Mouse (Mus musculus) G1E (cell line): ENCODE results near the gene Hist1h4m.

Source experiments
- CTCF ChIP-seq: IDR thresholded peaks from 2 replicates; pipeline ENCODE4 v1.5.1; 2012; ENCODE audit warnings: low read depth, low read length, inconsistent platforms, mixed read lengths
- GATA2 ChIP-seq: IDR thresholded peaks from 2 replicates; pipeline ENCODE4 v1.6.1; 2012; ENCODE audit warnings: low read depth, low read length, inconsistent platforms, borderline replicate concordance
- POLR2AphosphoS5 ChIP-seq: IDR thresholded peaks from 2 replicates; pipeline ENCODE4 v1.6.1; 2012; ENCODE audit warnings: low read depth, low read length, inconsistent platforms; ENCODE audit not compliant: insufficient replicate concordance
- TAL1 ChIP-seq: conservative IDR thresholded peaks from 2 replicates; pipeline ENCODE4 v1.6.1; 2012; ENCODE audit warnings: low read depth, low read length, inconsistent platforms, mixed read lengths

GRCm38 (mm10) chr13:21852215-21852945 is 40.8 kb downstream of the Hist1h4m start:
- TF ChIP-seq CTCF: no peak
- no peak for TF ChIP-seq GATA2
- no peak for TF ChIP-seq POLR2AphosphoS5
- no peak for TF ChIP-seq TAL1
